In the genomic region with DNA sequence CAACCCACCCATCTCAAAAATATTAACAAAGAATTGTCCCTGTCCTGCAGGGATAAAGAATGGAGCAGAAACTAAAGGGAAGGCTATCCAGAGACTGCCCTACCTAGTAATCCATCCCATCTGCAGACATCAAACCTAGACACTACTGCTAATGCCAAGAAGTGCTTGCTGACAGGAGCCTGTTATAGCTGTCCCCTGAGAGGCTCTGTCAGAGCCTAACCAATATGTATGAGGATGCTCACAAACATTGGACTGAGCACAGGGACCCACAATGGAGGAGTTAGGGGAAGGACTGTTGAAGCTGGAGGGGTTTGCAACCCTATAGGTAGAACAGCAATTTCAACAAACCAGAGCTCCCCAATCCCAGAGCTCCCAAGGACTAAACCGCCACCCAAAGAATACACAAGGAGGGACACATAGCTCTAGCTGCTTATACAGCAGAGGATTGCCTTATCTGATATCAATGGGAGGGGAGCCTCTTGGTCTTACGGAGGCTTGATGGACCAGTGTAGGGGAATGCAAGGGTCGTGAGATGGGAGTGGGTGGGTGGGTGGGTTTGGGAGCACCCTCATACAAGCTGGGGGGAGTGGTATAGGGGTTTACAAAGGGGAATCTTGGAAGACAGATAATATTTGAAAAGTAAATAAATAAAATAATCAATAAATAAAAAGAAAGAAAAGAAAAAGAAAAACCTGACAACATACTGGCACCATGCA, we compare ENCODE assay signal across 26 mouse cellular contexts. TPM values are rescaled to one million over a fixed set of nuclear protein-coding genes. Genes with fewer than 3 reads are reported as not detected.
A peak's percentile ranks its signal among the peaks of the same experiment; 100 is the strongest.
DNase-seq lines count a peak whose midpoint lies in the region; ATAC-seq and TF ChIP-seq lines count a peak whose summit lies in the region.
"Had no signal": no experiment of that assay in that cellular context is flagged by ENCODE, and none has a peak within 500 bp of the region (broad histone marks: within the 10 kb centered on the region; RNA-seq: fewer than 3 reads in every experiment).

No protein-coding gene starts in this region.

- no peaks in the 10 kb centered on the region for H3K4me1 ChIP-seq in forebrain, embryonic 13.5 days
- no peaks in the 10 kb centered on the region for H3K4me1 ChIP-seq in forebrain, embryonic 12.5 days
- H3K4me1 ChIP-seq in hindbrain, embryonic 12.5 days: no peaks in the 10 kb centered on the region
- no peaks in the 10 kb centered on the region for H3K4me1 ChIP-seq in hindbrain, embryonic 16.5 days (ENCODE audit: control insufficient read depth, insufficient read depth, low read depth, low read length)
- H3K4me1 ChIP-seq in midbrain, embryonic 13.5 days (replicated peaks): no peaks in the 10 kb centered on the region
- no peaks in the 10 kb centered on the region for H3K4me1 ChIP-seq in midbrain, embryonic 16.5 days (ENCODE audit: control insufficient read depth, insufficient read depth, low read length)
- no peaks in the 10 kb centered on the region for H3K4me1 ChIP-seq in midbrain, postnatal 0 days (ENCODE audit: insufficient read depth, low read length)
- H3K4me1 ChIP-seq: embryonic facial prominence, embryonic 13.5 days; megakaryocyte, embryonic 14.5 days had no signal

- no peak for TF ChIP-seq CTCF in midbrain, postnatal 0 days (IDR thresholded peaks at IDR 0.05)

- WGBS in forebrain, embryonic 13.5 days: 78% methylated on average over 3 of the region's 3 CpGs
- WGBS in forebrain, embryonic 12.5 days: 82% methylated on average over 3 of the region's 3 CpGs
- 83% methylated on average over 3 of the region's 3 CpGs for WGBS in hindbrain, embryonic 12.5 days
- WGBS in hindbrain, embryonic 16.5 days: 81% methylated on average over 3 of the region's 3 CpGs
- WGBS in midbrain, embryonic 13.5 days: 80% methylated on average over 3 of the region's 3 CpGs
- WGBS in midbrain, embryonic 16.5 days: 83% methylated on average over 3 of the region's 3 CpGs
- WGBS in midbrain, postnatal 0 days: 73% methylated on average over 3 of the region's 3 CpGs

- H3K9ac ChIP-seq in forebrain, embryonic 13.5 days: no peak overlapping the region
- no peak overlapping the region for H3K9ac ChIP-seq in forebrain, embryonic 12.5 days
- H3K9ac ChIP-seq in hindbrain, embryonic 12.5 days: no peak overlapping the region
- no peak overlapping the region for H3K9ac ChIP-seq in hindbrain, embryonic 16.5 days (ENCODE audit: low read depth, low read length)
- H3K9ac ChIP-seq in midbrain, embryonic 13.5 days (replicated peaks): no peak overlapping the region
- H3K9ac ChIP-seq in midbrain, embryonic 16.5 days (ENCODE audit: low read depth, low read length): no peak overlapping the region
- H3K9ac ChIP-seq in midbrain, postnatal 0 days (replicated peaks; ENCODE audit: low read length, poor library complexity, severe bottlenecking): no peak overlapping the region
- H3K9ac ChIP-seq: embryonic facial prominence, embryonic 13.5 days; liver, postnatal 0 days had no signal

- no peaks in the 10 kb centered on the region for H3K36me3 ChIP-seq in forebrain, embryonic 13.5 days (ENCODE audit: poor library complexity, severe bottlenecking)
- H3K36me3 ChIP-seq in forebrain, embryonic 12.5 days (replicated peaks): no peaks in the 10 kb centered on the region
- H3K36me3 ChIP-seq in hindbrain, embryonic 12.5 days: no peaks in the 10 kb centered on the region
- no peaks in the 10 kb centered on the region for H3K36me3 ChIP-seq in hindbrain, embryonic 16.5 days (ENCODE audit: control insufficient read depth, insufficient read depth, low read length)
- H3K36me3 ChIP-seq in midbrain, embryonic 13.5 days: no peaks in the 10 kb centered on the region
- H3K36me3 ChIP-seq in midbrain, embryonic 16.5 days (ENCODE audit: control insufficient read depth, insufficient read depth, low read length): no peaks in the 10 kb centered on the region
- no peaks in the 10 kb centered on the region for H3K36me3 ChIP-seq in midbrain, postnatal 0 days (ENCODE audit: insufficient read depth, low read length)
- H3K36me3 ChIP-seq: embryonic facial prominence, embryonic 13.5 days had no signal

- H3K27ac ChIP-seq in forebrain, embryonic 13.5 days: no peak overlapping the region
- no peak overlapping the region for H3K27ac ChIP-seq in forebrain, embryonic 12.5 days
- no peak overlapping the region for H3K27ac ChIP-seq in hindbrain, embryonic 12.5 days
- H3K27ac ChIP-seq in hindbrain, embryonic 16.5 days (ENCODE audit: low read depth, low read length): no peak overlapping the region
- H3K27ac ChIP-seq in midbrain, embryonic 13.5 days: no peak overlapping the region
- H3K27ac ChIP-seq in midbrain, embryonic 16.5 days (ENCODE audit: low read length): no peak overlapping the region
- H3K27ac ChIP-seq in midbrain, postnatal 0 days (ENCODE audit: low read depth, low read length): no peak overlapping the region
- H3K27ac ChIP-seq: embryonic facial prominence, embryonic 13.5 days had no signal

- DNase-seq in midbrain, postnatal 0 days (ENCODE audit: low spot score): no peak
- DNase-seq: adrenal gland, postnatal 14 days; cerebellum, adult 9-11 months; gastrocnemius, postnatal 10 days; heart, adult 18-20 months; kidney, adult 9 months; kidney, postnatal 36 days; liver, postnatal 0 days; lung, postnatal 14 days; retina, postnatal 1 day; right cerebral cortex, postnatal 4 days; thymus, postnatal 14 days had no signal

- H3K9me3 ChIP-seq in forebrain, embryonic 13.5 days (replicated peaks): peaks cover 13% of the 10 kb centered on the region; the same call in 1 of the 2 replicates
- H3K9me3 ChIP-seq in forebrain, embryonic 12.5 days: peaks cover 12% of the 10 kb centered on the region
- H3K9me3 ChIP-seq in hindbrain, embryonic 12.5 days (replicated peaks): 0 out of 2 replicates have a peak, but pooled peaks cover 6% of the 10 kb centered on the region
- peaks cover 4% of the 10 kb centered on the region; the same call in 1 of the 2 replicates for H3K9me3 ChIP-seq in hindbrain, embryonic 16.5 days (ENCODE audit: control insufficient read depth, low read length)
- H3K9me3 ChIP-seq in midbrain, embryonic 13.5 days: peaks cover 16% of the 10 kb centered on the region
- no peaks in the 10 kb centered on the region for H3K9me3 ChIP-seq in midbrain, embryonic 16.5 days (replicated peaks; ENCODE audit: control insufficient read depth, low read length, poor library complexity, severe bottlenecking)
- H3K9me3 ChIP-seq in midbrain, postnatal 0 days (ENCODE audit: low read length): no peaks in the 10 kb centered on the region

- H3K27me3 ChIP-seq in forebrain, embryonic 13.5 days: no peaks in the 10 kb centered on the region
- H3K27me3 ChIP-seq in forebrain, embryonic 12.5 days: no peaks in the 10 kb centered on the region
- H3K27me3 ChIP-seq in hindbrain, embryonic 12.5 days: no peaks in the 10 kb centered on the region
- H3K27me3 ChIP-seq in hindbrain, embryonic 16.5 days (replicated peaks; ENCODE audit: control insufficient read depth, insufficient read depth, low read length): no peaks in the 10 kb centered on the region
- no peaks in the 10 kb centered on the region for H3K27me3 ChIP-seq in midbrain, embryonic 13.5 days
- no peaks in the 10 kb centered on the region for H3K27me3 ChIP-seq in midbrain, embryonic 16.5 days (ENCODE audit: control insufficient read depth, insufficient read depth, low read depth, low read length)
- H3K27me3 ChIP-seq in midbrain, postnatal 0 days (ENCODE audit: insufficient read depth, low read length): no peaks in the 10 kb centered on the region
- H3K27me3 ChIP-seq: CH12.LX; embryonic facial prominence, embryonic 13.5 days; megakaryocyte, embryonic 14.5 days had no signal

- 0 out of 2 replicates have a peak, but pooled peaks have one; percentile 16 for ATAC-seq in forebrain, embryonic 13.5 days
- ATAC-seq in forebrain, embryonic 12.5 days (ENCODE audit: low FRiP score): no peak; the same call in 1 of the 2 replicates
- peak; percentile 19; the same call in 1 of the 2 replicates for ATAC-seq in hindbrain, embryonic 12.5 days (ENCODE audit: low FRiP score)
- ATAC-seq in hindbrain, embryonic 16.5 days: no peak
- ATAC-seq in midbrain, embryonic 13.5 days: peak; percentile 62
- no peak for ATAC-seq in midbrain, embryonic 16.5 days
- ATAC-seq in midbrain, postnatal 0 days (ENCODE audit: low FRiP score): peak; percentile 39; the same call in 1 of the 2 replicates

- no peak overlapping the region for H3K4me2 ChIP-seq in forebrain, embryonic 13.5 days
- H3K4me2 ChIP-seq in forebrain, embryonic 12.5 days: no peak overlapping the region
- no peak overlapping the region for H3K4me2 ChIP-seq in hindbrain, embryonic 12.5 days (replicated peaks)
- no peak overlapping the region for H3K4me2 ChIP-seq in hindbrain, embryonic 16.5 days (ENCODE audit: low read length)
- H3K4me2 ChIP-seq in midbrain, embryonic 13.5 days (replicated peaks): no peak overlapping the region
- H3K4me2 ChIP-seq in midbrain, embryonic 16.5 days (ENCODE audit: low read length): no peak overlapping the region
- H3K4me2 ChIP-seq in midbrain, postnatal 0 days (ENCODE audit: low read depth, low read length, poor library complexity, severe bottlenecking): no peak overlapping the region
- H3K4me2 ChIP-seq: embryonic facial prominence, embryonic 13.5 days had no signal

- H3K4me3 ChIP-seq in forebrain, embryonic 13.5 days: no peak overlapping the region
- H3K4me3 ChIP-seq in forebrain, embryonic 12.5 days (replicated peaks): no peak overlapping the region
- H3K4me3 ChIP-seq in hindbrain, embryonic 12.5 days: no peak overlapping the region
- no peak overlapping the region for H3K4me3 ChIP-seq in hindbrain, embryonic 16.5 days (ENCODE audit: low read length)
- H3K4me3 ChIP-seq in midbrain, embryonic 13.5 days (replicated peaks): no peak overlapping the region
- no peak overlapping the region for H3K4me3 ChIP-seq in midbrain, embryonic 16.5 days (ENCODE audit: low read depth, low read length)
- no peak overlapping the region for H3K4me3 ChIP-seq in midbrain, postnatal 0 days (ENCODE audit: low read depth, low read length)
- H3K4me3 ChIP-seq: embryonic facial prominence, embryonic 13.5 days; megakaryocyte, embryonic 14.5 days had no signal

RNA-seq across cellular contexts. Expression of a gene that starts 0.8 kb away (rescaled TPM):
- polyA plus RNA-seq in forebrain, embryonic 13.5 days (2015; fragmentation: Nextera tagmentation; extraction: Ambion mirVana): not detected in 2 replicates
- not detected in 2 replicates for polyA plus RNA-seq in forebrain, embryonic 12.5 days (2016; fragmentation: Nextera tagmentation; extraction: Ambion mirVana)
- not detected in 2 replicates for polyA plus RNA-seq in hindbrain, embryonic 12.5 days (2016; fragmentation: Nextera tagmentation; extraction: Ambion mirVana)
- not detected in 2 replicates for polyA plus RNA-seq in hindbrain, embryonic 16.5 days (2015; fragmentation: Nextera tagmentation; extraction: Ambion mirVana)
- polyA plus RNA-seq in midbrain, embryonic 13.5 days (2015; fragmentation: Nextera tagmentation; extraction: Ambion mirVana): not detected in 2 replicates
- not detected in 2 replicates for polyA plus RNA-seq in midbrain, embryonic 16.5 days (2015; fragmentation: Nextera tagmentation; extraction: Ambion mirVana)
- total RNA-seq in midbrain, postnatal 0 days (2014; rRNA removed): not detected in 2 replicates
- polyA plus RNA-seq in midbrain, postnatal 0 days (2015; fragmentation: Nextera tagmentation; extraction: Ambion mirVana): 0.12 TPM in 1 of 2 replicates, not detected in the other
- total RNA-seq: CH12.LX; heart, adult 18-20 months; left cerebral cortex, adult 18-20 months; left cerebral cortex, postnatal 36 days; MEL had no signal
- polyA plus RNA-seq: brain, embryonic 14.5 days; cortical plate, adult 2 months; embryonic facial prominence, embryonic 13.5 days had no signal

Comparison
In these comparisons a context has a peak if more than half of its experiments do, and no peak if none do; other contexts are left out.
1. ATAC-seq: peak in forebrain, embryonic 13.5 days (single experiment), hindbrain, embryonic 12.5 days (single experiment), midbrain, embryonic 13.5 days (single experiment) and midbrain, postnatal 0 days (single experiment); none in forebrain, embryonic 12.5 days (single experiment), hindbrain, embryonic 16.5 days (single experiment) and midbrain, embryonic 16.5 days (single experiment).